Mouse (Mus musculus) left cerebral cortex, postnatal 10 days (tissue): ENCODE data around the gene Cdip1. TPM values are rescaled to one million over a fixed set of nuclear protein-coding genes. Genes with fewer than 3 reads are reported as not detected.

Experiments
- DNase-seq, 2 experiments: peaks; one replicate each; pipeline ENCODE4 v3.0.0; 2021 to 2022; ENCODE audit warnings: low spot score in 2 of 2, mixed read lengths in 1 of 2; ENCODE audit errors: extremely low spot score in 1 of 2
- intact Hi-C: fragments of 180-260 bp; cut with DNase I; formaldehyde crosslinking; loops from one replicate; pipeline ENCODE4 v1.15.1; 2025
- total RNA-seq, 2 experiments: library from RNA; stranded (reverse); gene quantifications; 2 replicates each; pipeline ENCODE4 v1.2.3; 2021

Cdip1 gene
- total RNA-seq, 2 experiments from 2014 or later = 128 to 130 TPM

DNA sequence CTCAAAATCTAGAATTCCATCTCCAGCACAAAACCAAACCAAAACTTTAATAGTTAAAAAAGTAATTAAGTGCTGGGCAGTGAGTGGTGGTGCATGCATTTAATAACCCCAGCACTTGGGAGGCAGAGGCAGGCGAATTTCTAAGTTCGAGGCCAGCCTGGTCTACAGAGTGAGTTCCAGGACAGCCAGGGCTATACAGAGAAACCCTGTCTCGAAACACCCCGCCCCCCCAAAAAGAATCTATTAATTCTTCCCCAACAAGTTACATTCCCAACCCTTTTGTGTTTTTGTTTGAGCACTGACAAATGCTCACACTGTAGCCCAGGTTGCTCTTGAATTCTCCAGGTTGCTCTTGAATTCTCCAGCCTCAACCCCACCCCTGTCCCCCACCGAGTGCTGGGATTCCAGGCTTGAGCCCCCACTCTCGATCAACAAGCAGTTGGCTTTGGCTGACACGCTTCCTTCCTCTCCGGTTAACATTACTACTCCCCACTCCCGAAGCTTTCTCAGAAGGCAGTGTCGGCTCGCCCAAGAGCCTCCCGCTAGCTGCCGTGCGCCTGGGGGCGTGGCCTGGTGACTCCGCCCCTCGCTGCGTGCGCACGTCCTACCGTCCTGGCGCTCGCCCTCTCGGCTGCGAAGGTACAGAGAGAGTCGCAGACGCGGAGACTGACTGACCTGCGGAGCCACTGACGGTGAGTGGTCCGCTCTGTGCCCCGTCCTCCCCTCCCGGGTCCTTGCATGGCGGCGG lies 64.1 kb downstream of the Cdip1 start, which contains the start of gene Hmox2:
Gene Hmox2 (plus strand): TSS at position 582 of the 748 bp plus-strand sequence.
- intact Hi-C loops = no loop called here

DNA sequence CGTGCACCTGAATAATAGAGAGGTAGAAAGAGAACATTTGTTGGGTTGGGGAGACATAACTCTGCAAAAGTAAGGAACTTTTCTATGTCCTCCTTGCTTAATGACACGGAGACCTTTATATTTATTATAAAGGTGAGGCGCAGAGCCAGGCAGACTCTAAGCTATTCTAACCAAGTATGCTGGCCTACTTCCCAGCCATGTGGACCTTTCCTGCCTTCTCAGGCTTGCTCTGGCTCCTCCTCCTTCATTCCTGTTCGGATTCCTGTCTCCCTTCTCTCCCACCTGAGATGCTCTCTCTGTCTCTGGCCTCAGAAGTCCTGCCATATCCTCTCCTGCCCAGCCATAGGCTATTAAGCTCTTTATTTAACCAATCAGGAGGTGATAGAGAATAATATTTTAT lies 64.8 kb downstream of the Cdip1 start:
- intact Hi-C loops = no loop called here
- no peak for DNase-seq

More for the DNA sequence above, 64.1 kb downstream of the Cdip1 start, which contains the start of gene Hmox2:
- peak; percentile 88 to 95 for DNase-seq

GRCm38 (mm10) chr16:4722915-4723209 lies 67.2 kb downstream of the Cdip1 start:
- no peak for DNase-seq
- intact Hi-C loops = no loop called here

- intact Hi-C loops = no loop called here
- peak in 1 of 2 experiments; percentile 20 for DNase-seq
Measured at GRCm38 (mm10) chr16:4722128-4722914, 67.8 kb downstream of the Cdip1 start.

GRCm38 (mm10) chr16:4718753-4719518 lies 71.2 kb downstream of the Cdip1 start, which contains the start of gene Nmral1:
TSS of gene Nmral1 (minus strand) at chr16:4719356.
- intact Hi-C loops = no loop called here
- peak; percentile 63 to 70 for DNase-seq

DNA sequence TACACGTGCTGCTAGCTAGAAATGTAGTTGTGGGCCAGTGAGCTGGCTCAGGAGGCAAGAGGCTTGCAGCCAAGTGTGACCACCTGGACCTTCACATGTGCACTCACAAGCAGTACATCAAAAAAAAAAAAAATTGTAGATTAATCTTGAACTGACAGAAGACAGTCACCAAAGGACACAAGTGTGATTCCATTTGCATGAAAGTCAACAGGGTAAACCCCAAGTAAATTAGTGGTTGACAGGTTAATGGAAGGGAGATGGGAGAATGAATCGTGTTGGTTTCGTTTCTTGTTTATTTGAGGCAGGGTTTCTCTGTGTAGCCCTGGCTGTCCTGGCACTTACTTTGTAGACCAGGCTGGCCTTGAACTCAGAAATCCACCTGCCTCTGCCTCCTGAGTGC lies 72.2 kb downstream of the Cdip1 start:
- intact Hi-C loops = no loop called here
- no peak for DNase-seq

DNA sequence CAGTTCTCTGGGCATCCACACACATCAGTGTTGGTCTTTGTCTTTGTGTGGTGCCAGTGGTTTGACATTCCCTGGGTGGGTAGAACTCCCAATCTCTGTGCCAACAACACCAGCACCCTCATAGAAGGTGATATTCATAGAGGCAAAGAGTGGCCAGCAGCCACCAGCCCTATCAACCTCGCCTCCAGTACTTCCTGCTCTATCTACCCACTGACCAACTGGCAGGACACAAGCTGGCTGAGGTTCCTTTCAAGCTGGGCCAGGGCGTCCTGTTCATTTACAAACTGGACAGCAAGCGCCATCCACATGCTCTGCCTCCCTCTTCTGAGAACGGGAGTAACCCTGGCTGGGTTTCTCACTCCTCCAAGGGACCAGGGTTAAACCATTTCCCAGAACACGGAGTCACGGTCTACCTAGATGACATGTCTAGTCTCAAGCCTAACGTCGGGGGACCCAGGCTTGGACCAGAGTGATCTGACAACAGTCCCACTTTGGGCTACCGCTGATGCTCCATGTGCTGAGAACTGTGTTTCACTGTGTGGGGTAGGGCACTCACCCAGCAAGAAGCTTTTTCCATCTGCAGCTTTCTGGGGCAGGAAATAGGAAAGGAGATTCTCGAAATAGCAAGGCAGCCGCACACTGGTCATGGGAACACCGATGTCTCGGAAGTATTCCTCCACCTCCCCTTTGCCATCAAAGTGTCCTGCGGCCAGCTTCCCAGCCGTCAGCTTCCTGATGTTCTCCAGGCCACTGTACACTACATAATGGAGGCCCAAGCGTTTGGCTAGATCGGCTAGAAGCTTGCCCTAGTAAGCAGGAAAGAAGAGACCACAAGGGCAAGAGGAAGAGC lies 76.0 kb downstream of the Cdip1 start:
- no peak for DNase-seq
- intact Hi-C loops = no loop called here

DNA sequence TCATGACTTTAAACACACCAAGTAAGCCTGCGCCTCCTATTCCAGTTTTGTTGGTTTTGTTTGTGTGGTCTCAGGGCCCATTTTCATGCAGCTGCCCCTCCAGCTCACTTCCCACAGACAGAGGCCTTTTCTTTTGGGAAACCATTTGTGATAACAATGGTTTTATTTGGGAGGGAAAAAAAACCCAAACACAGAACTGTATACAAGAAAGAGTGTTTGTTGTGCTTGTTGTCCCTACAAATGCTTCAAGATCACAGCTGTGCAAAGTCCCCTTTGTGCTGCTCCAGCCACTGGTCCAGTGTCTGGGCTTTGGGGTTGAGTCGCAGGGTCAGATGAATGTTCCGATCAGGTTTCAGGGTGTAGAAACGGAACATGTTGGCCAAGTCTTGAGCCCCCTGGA lies 78.9 kb downstream of the Cdip1 start:
- intact Hi-C loops = no loop called here
- no peak for DNase-seq

- intact Hi-C loops = loop anchor here (10.0 kb wide), 1 partner anchor 159 kb away; no protein-coding TSS in a partner anchor
- no peak for DNase-seq
Measured at GRCm38 (mm10) chr16:4705541-4705940, 84.6 kb downstream of the Cdip1 start.

GRCm38 (mm10) chr16:4702646-4703045 lies 87.4 kb downstream of the Cdip1 start:
- DNase-seq = no peak
- intact Hi-C loops = loop anchor here (10.0 kb wide), 1 partner anchor 162 kb away; no protein-coding TSS in a partner anchor

DNA sequence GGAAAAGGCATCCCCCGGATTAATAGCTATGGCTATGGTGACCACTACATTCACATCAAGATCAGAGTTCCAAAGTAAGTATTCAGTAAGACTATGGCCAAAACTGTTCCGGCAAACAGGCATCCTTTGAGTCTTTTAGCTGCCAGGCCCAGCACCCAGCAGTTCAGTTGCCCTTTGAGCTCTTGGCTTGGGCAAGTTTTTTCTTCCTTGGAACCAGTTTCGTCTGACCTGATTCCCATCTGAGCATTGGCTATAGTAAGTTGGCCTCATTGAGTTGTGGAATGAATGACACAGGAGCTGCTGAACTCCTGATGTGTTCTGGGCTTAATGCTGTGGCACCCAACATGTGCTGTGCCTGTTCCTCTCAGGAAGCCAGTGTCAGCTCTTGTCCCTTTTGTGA lies 88.9 kb downstream of the Cdip1 start:
- intact Hi-C loops = loop anchor here (10.0 kb wide), 1 partner anchor 164 kb away; no protein-coding TSS in a partner anchor

More for the DNA sequence above, 88.9 kb downstream of the Cdip1 start:
- DNase-seq = no peak

Other genes starting within 250 kb of the Cdip1 start
- 10 to 100 TPM; 19.7 to 20.6 TPM for gene Srl, start 248.5 kb downstream of the Cdip1 start, total RNA-seq
- gene Tfap4, start 230.4 kb downstream of the Cdip1 start, total RNA-seq = 1 to 10 TPM; 3.1 to 3.4 TPM
- gene Glis2, start 195.6 kb downstream of the Cdip1 start, total RNA-seq = 10 to 100 TPM; 15.9 to 18.9 TPM
- gene Pam16, start 165.3 kb downstream of the Cdip1 start, total RNA-seq = 10 to 100 TPM; 78.2 to 86.0 TPM
- 1 to 10 TPM; 5.1 to 6.4 TPM for gene Vasn, start 150.4 kb downstream of the Cdip1 start, total RNA-seq
- gene Dnaja3, start 150.3 kb downstream of the Cdip1 start, total RNA-seq = 10 to 100 TPM; 58.7 to 59.0 TPM
- 100 to 1,000 TPM in 1 of 2 experiments, 10 to 100 TPM in 1; 84.6 to 108 TPM for gene Coro7, start 110.5 kb downstream of the Cdip1 start, total RNA-seq
- 10 to 100 TPM; 12.6 to 13.0 TPM for gene Nmral1, start 70.9 kb downstream of the Cdip1 start, total RNA-seq
- 10 to 100 TPM; 75.4 to 83.2 TPM for gene Hmox2, start 63.9 kb downstream of the Cdip1 start, total RNA-seq
- not detected for gene 4930562C15Rik, start 45.1 kb upstream of the Cdip1 start, total RNA-seq
- gene Ubald1, start 90.0 kb upstream of the Cdip1 start, total RNA-seq = 10 to 100 TPM; 70.4 to 70.6 TPM
- 100 to 1,000 TPM; 176 to 182 TPM for gene Mgrn1, start 96.0 kb upstream of the Cdip1 start, total RNA-seq
- 10 to 100 TPM; 69.3 to 73.0 TPM for gene Nudt16l1, start 148.5 kb upstream of the Cdip1 start, total RNA-seq
- gene Anks3, start 173.9 kb upstream of the Cdip1 start, total RNA-seq = 10 to 100 TPM; 47.3 to 51.6 TPM
- not detected for gene Sept12, start 207.6 kb upstream of the Cdip1 start, total RNA-seq
- gene Smim22, start 217.0 kb upstream of the Cdip1 start, total RNA-seq = not detected
- 100 to 1,000 TPM; 150 to 160 TPM for gene Rogdi, start 223.3 kb upstream of the Cdip1 start, total RNA-seq